Mouse (Mus musculus): ENCODE measurements at regions not wholly inside any gene's neighbourhood (a gene's known extent, or its start where the extent isn't known, plus 50 kb on each side); places are given as distances from the start of the nearest gene placed in this dataset.
A peak's percentile ranks its signal among the peaks of the same experiment; 100 is the strongest.

- peak; percentile 30 for DNase-seq (ENCODE audit: low read depth, low spot score)
Measured at GRCm38 (mm10) chr14:13146959-13147535, 137.5 kb upstream of the Synpr start.

GRCm38 (mm10) chr14:13149617-13150016 lies 135.0 kb upstream of the Synpr start:
- no peak for DNase-seq (ENCODE audit: low read depth, low spot score)

GRCm38 (mm10) chr14:13151672-13152071 lies 132.9 kb upstream of the Synpr start:
- DNase-seq (ENCODE audit: low read depth, low spot score) = no peak

- DNase-seq (ENCODE audit: low read depth, low spot score) = no peak
Measured at GRCm38 (mm10) chr14:13176149-13176548, 108.4 kb upstream of the Synpr start.

GRCm38 (mm10) chr14:13177906-13178305 lies 106.7 kb upstream of the Synpr start:
- DNase-seq (ENCODE audit: low read depth, low spot score) = no peak

GRCm38 (mm10) chr14:13190801-13191200 lies 93.8 kb upstream of the Synpr start:
- no peak for DNase-seq (ENCODE audit: low read depth, low spot score)

- DNase-seq (ENCODE audit: low read depth, low spot score) = no peak
Measured at GRCm38 (mm10) chr14:13192746-13193145, 91.8 kb upstream of the Synpr start.

GRCm38 (mm10) chr14:13197330-13197892 lies 87.2 kb upstream of the Synpr start:
- no peak for DNase-seq (ENCODE audit: low read depth, low spot score)

- DNase-seq (ENCODE audit: low read depth, low spot score) = peak; percentile 23
Measured at GRCm38 (mm10) chr14:13198491-13198890, 86.1 kb upstream of the Synpr start.

GRCm38 (mm10) chr14:13212658-13213057 lies 71.9 kb upstream of the Synpr start:
- DNase-seq (ENCODE audit: low read depth, low spot score) = no peak
